Mouse (Mus musculus) ES-E14 (cell line): ENCODE data around the gene Slc25a33. TPM values are rescaled to one million over a fixed set of nuclear protein-coding genes. Genes with fewer than 3 reads are reported as not detected.
A peak's percentile ranks its signal among the peaks of the same experiment; 100 is the strongest.

Experiments used
- DNase-seq: peaks from one replicate; pipeline ENCODE4 v3.0.0-alpha.2; 2013; ENCODE audit warnings: low read depth, low spot score
- H3K27ac ChIP-seq: 2 replicates; pipeline ENCODE4 v1.5.1; 2012; ENCODE audit warnings: low read depth, mild to moderate bottlenecking, low read length, moderate library complexity, mixed read lengths; ENCODE audit not compliant: poor library complexity, insufficient read depth, severe bottlenecking
- H3K36me3 ChIP-seq: 2 replicates; pipeline ENCODE4 v1.6.1; 2012; ENCODE audit warnings: mild to moderate bottlenecking, low read length, moderate library complexity, mixed read lengths; ENCODE audit not compliant: control insufficient read depth, poor library complexity, insufficient read depth, severe bottlenecking
- H3K4me1 ChIP-seq, 2 experiments: fragments of 150-350 bp in 1 of 2; sonication (generic) in 1 of 2; 2 replicates each; pipeline ENCODE4 v1.6.1; 2012; ENCODE audit warnings: low read length in 2 of 2, mild to moderate bottlenecking in 1 of 2, mixed read lengths in 1 of 2; ENCODE audit not compliant: control insufficient read depth in 2 of 2, insufficient read depth in 2 of 2, poor library complexity in 1 of 2
- H3K4me3 ChIP-seq, 2 experiments: fragments of 150-350 bp in 1 of 2; sonication (generic) in 1 of 2; 2 replicates each; pipeline ENCODE4 v1.5.1; 2012; ENCODE audit warnings: low read length in 2 of 2, low read depth in 1 of 2, mild to moderate bottlenecking in 1 of 2, mixed read lengths in 1 of 2; ENCODE audit not compliant: insufficient read depth in 1 of 2, poor library complexity in 1 of 2, severe bottlenecking in 1 of 2
- H3K9ac ChIP-seq: 2 replicates; pipeline ENCODE4 v1.6.1; 2012; ENCODE audit warnings: low read depth, mild to moderate bottlenecking, low read length, mixed read lengths; ENCODE audit not compliant: poor library complexity, insufficient read depth, severe bottlenecking
- H3K9me3 ChIP-seq: fragments of 150-350 bp; sonication (generic); 2 replicates; pipeline ENCODE4 v1.6.1; 2012; ENCODE audit warnings: low read depth, mild to moderate bottlenecking, low read length; ENCODE audit not compliant: control insufficient read depth, insufficient read depth
- CHD2 ChIP-seq: IDR thresholded peaks from 2 replicates; pipeline ENCODE4 v1.6.1; 2014; ENCODE audit warnings: mild to moderate bottlenecking, low read depth, low read length, inconsistent platforms
- HCFC1 ChIP-seq: IDR thresholded peaks from 2 replicates; pipeline ENCODE4 v1.6.1; 2012; ENCODE audit warnings: low read length, inconsistent platforms, borderline replicate concordance; ENCODE audit not compliant: insufficient read depth
- MAFK ChIP-seq: IDR thresholded peaks from 2 replicates; pipeline ENCODE4 v1.6.1; 2014; ENCODE audit warnings: mild to moderate bottlenecking, low read depth, low read length, inconsistent platforms; ENCODE audit not compliant: insufficient read depth
- ZC3H11A ChIP-seq: IDR thresholded peaks from 2 replicates; pipeline ENCODE4 v1.6.1; 2012; ENCODE audit warnings: low read depth, mild to moderate bottlenecking, inconsistent platforms, low read length, borderline replicate concordance
- ZNF384 ChIP-seq: IDR thresholded peaks from 2 replicates; pipeline ENCODE4 v1.6.1; 2012; ENCODE audit warnings: low read depth, low read length, inconsistent platforms
- in situ Hi-C, 2 experiments: fragments of 600-800 bp; cut with MboI; formaldehyde crosslinking; loops; one replicate each; pipeline ENCODE4 v1.15.1; 2025; ENCODE audit warnings: low sequenced_read_pairs in 2 of 2, inconsistent platforms in 1 of 2; ENCODE audit not compliant: unreplicated experiment in 2 of 2
- total RNA-seq: library from RNA; depleted of rRNA; stranded (reverse); fragments of 300-350 nt; gene quantifications from 2 replicates; pipeline ENCODE4 v1.2.3, GENCODE M21; 2012

The Slc25a33 gene
- total RNA-seq, 1 experiment = 12.2 TPM

DNA sequence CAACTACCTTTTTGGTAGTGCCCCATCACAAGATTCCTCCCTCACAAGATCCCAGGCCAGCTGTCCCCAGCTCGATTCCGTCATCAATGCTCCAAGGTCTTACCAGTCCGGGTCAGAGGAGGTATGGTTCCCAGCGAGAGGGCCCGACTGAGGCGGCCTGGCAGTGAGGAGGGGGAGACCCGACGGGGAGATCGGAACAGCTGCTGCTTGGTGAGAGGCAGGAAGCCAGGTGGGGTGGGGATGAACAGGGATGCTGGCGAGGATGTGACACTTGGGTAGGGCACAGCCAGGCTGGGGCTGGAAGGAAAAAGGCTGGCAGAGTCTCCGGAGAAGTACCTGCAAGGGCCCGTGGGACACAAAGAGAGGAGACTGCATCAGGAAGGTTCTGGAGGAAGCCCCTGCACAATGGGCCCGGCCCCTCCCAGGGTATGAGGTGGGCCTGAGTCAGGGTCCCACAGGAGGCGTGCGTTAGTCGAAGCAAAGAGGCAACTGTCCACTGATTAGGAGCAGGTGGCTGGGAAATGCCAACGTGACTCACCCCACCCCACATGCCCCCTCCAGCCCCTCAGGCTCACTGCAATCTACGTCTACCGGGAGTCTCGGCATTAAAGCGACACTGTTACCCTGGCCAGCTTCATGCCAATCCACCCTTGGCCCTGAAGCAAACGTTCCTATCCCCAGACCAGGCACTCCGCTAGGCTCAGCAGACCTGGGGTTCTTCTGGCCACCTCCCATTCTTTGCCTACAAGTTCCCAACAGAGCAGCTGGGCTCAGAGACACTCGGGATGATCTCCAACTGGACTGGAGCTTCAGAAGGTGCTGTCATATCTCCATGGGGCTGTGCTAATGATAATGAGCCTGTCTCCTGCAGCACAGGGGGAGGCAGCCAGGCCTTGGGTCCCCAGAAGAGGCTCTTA lies 51.7 kb downstream of the Slc25a33 start:
- Histone ChIP-seq H3K9ac (no peak overlapping the region), H3K36me3 (peaks cover 61% of the 10 kb centered on the region), H3K4me3 (no peak overlapping the region), H3K9me3 (no peaks in the 10 kb centered on the region), H3K27ac (no peak overlapping the region), H3K4me1 (peaks cover 0 to 9% of the 10 kb centered on the region in 2 experiments; a peak in 1 of 4 replicates)
- TF ChIP-seq CHD2 = no peak
- no peak for TF ChIP-seq ZC3H11A
- no peak for TF ChIP-seq HCFC1
- no peak for TF ChIP-seq ZNF384
- TF ChIP-seq MAFK = no peak
- in situ Hi-C loops = no loop called here
- DNase-seq = no peak

DNA sequence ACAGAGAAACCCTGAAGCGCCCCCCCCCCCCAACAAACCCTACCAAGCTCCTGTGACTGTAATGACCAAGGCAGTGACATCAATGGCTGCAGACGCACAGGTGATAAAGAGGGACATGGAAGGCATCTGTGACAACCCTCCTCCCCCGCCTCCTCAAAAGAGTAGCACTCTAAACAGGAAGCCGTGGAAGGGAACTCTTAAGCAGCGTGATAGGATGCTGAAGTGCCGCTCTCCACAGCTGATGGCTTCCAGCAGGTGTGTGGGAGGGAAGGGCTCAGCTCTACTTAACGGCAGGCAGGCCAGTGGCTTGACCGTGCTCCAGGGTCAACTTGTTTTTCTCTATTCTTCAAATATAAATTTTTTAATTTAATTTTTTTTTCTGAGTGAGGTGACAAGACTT lies 52.9 kb downstream of the Slc25a33 start:
- in situ Hi-C loops = no loop called here
- no peak overlapping the region for H3K9ac ChIP-seq
- H3K4me3 ChIP-seq = no peak overlapping the region
- TF ChIP-seq CHD2 (no peak), ZNF384 (no peak), ZC3H11A (no peak), MAFK (no peak), HCFC1 (no peak)
- peaks cover 0 to 9% of the 10 kb centered on the region in 2 experiments; a peak in 1 of 4 replicates for H3K4me1 ChIP-seq
- peaks cover 61% of the 10 kb centered on the region for H3K36me3 ChIP-seq
- DNase-seq = no peak
- H3K27ac ChIP-seq = no peak overlapping the region
- no peaks in the 10 kb centered on the region for H3K9me3 ChIP-seq

DNA sequence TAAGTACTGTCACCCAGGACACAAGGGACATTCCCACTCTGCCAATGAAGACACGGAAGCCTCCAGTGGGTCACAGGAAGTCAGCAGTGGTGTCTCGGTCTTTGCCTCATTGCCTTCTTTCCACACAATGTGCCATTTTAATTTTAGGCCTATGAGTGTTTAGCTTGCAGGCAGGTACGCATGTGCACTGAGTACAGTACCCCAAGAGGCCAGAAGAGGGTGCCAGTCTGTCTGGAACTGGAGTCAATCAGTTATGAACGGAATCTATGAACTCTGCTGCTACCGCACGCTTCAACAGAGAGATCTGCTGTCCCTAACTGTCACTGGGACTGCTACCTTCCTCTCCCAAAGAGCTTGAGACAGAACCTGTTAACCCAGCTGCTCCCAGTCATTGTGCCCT lies 54.4 kb downstream of the Slc25a33 start:
- Histone ChIP-seq H3K9me3 (no peaks in the 10 kb centered on the region), H3K9ac (no peak overlapping the region), H3K4me3 (no peak overlapping the region), H3K4me1 (0 out of 4 replicates have a peak, but pooled peaks cover 0 to 3% of the 10 kb centered on the region in 2 experiments), H3K36me3 (peaks cover 52% of the 10 kb centered on the region), H3K27ac (no peak overlapping the region)
- in situ Hi-C loops = no loop called here
- DNase-seq = peak; percentile 72
- no peak for TF ChIP-seq CHD2
- no peak for TF ChIP-seq MAFK
- TF ChIP-seq ZNF384 = no peak
- no peak for TF ChIP-seq ZC3H11A
- TF ChIP-seq HCFC1 = no peak

GRCm38 (mm10) chr4:149714542-149714941 lies 59.5 kb downstream of the Slc25a33 start:
- Histone ChIP-seq H3K9ac (no peak overlapping the region), H3K4me1 (peaks cover 0 to 1% of the 10 kb centered on the region in 2 experiments; a peak in 1 of 4 replicates), H3K4me3 (no peak overlapping the region), H3K36me3 (peaks cover 37% of the 10 kb centered on the region), H3K27ac (no peak overlapping the region), H3K9me3 (no peaks in the 10 kb centered on the region)
- in situ Hi-C loops = no loop called here
- DNase-seq = no peak
- TF ChIP-seq CHD2 (no peak), MAFK (no peak), ZC3H11A (no peak), HCFC1 (no peak), ZNF384 (no peak)
